Mouse (Mus musculus): Measurements from ENCODE around the gene Serpinb1c.
"Not testable (repeated sequence)": the region's sequence is repeated elsewhere in the genome, so short reads cannot be mapped to it uniquely, and the experiment has no call there.

The Serpinb1c gene

DNA sequence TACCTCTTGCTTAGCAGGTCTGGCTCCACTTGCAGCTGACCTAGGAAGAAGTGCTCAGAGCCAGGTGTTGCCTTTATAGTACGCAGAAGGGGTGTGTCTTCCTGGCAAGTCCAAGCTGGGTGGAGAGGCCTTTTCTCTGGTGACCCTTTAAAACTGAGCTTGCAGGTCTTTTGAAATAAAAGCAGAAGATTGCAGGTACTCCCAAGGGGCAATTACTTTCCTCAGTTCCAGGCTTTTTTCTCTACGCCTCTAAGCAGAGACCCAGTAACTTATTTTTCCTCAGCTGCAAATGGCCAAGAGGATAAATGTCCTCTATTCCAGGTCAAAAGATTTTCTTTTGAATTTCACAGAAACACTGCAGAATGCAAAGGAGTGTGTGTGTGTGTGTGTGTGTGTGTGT, at the start of gene Serpinb1c:
Gene Serpinb1c, minus strand, starts transcription at position 101 of the 400 bp plus-strand sequence.
- no peak for DNase-seq (ENCODE audit: low spot score in 2 of 2)

DNA sequence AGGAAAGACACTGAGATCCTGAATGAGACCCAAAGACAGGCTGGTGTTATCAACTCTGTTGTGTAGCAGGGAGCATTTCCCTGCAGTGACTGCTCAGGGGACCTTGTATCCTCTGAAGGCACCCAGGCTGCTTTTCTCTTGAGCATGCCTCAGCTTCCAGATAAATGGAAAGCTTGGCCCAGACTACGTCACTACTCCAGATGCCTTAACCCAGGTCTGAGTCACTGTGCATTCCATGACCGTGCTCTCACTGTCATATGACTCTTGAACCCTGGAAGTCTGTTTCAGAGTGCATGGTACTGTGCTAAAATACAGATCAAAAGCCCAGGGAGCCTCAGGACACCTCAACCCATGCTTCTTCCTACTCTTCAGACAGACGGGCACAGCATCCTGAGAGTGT, 41.2 kb upstream of the Serpinb1c start:
- not testable (repeated sequence) for DNase-seq (ENCODE audit: low spot score in 2 of 2)

DNA sequence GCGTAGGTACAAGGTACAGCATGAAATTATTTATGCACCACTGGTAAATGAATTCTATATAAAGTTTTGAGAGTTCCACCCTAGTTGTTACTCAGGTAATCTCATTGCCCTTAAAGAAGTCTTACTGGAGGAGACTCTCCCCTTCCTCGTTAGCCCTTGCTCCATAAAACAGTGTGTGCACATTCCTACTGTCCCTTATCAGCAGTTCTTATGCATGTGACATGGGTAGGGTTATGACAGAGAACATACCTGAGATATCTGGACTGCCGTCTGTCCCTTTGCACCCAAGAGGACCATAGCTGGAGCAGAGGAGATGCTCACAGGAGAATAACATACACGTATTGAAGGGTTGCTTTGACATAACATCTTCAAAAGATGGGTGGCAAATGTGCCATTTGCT, 40.3 kb upstream of the Serpinb1c start:
- not testable (repeated sequence) for DNase-seq (ENCODE audit: low spot score in 2 of 2)

DNA sequence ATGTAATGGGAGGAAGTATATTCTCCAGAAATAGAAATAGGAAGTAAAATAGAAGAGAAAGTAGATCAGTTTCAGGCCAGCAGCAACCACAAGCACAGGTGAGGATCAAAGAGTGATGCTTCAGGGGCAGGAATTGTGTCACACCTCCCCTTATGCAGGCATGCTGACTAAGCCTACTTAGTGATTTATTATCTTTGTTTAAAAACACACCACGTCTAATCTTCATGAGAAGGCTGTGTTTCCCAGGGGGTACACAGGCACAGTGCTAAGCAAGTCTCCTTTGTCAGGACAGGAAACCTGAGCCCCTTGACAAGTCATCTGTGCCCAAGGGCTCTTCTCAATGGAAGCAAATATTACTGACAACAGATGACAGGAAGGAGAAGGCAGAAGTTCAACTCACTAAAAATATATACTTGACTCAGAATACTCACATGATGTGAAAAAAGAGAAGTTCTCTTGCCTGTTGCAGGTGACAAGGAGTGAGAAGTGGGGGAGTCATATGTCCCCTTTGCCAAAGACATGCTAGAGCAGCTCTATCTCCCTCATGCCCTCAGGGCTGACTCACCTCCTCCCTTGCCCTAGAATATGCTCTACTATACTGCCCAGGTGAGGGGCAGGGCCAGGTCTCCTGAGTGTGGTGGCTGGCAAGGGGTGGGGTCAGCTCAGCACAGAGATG, 36.8 kb upstream of the Serpinb1c start:
- no peak for DNase-seq (ENCODE audit: low spot score in 2 of 2)

DNA sequence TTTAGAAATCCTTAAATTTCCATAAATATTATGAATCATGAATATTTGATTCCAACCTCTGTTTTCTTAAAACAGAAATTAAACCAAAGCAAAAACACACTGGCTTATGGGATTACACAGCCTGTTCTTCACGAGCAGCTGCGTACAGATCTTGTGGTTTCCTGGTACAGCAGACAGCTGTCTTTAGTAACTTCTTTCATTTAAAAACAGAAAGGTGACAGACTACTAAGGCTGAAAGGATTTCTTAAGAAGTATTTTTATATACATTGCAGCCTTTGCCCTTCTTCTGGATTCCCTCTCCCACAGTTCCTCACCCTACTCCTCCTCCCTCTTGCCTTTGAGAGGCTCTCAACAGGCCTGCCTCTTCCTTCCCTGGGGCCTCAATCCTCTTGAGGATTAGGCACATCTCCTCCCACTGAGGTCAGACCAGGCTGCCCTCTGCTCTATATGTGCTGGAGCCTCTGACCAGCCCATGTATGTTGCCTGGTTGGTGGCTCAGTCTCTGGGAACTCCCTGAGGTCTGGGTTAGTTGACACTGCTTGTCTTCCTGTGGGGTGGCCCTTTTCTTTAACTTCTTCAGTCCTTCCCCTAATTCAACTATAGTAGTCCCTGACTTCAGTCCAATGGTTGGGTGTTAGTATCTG, 31.2 kb upstream of the Serpinb1c start:
- no peak for DNase-seq (ENCODE audit: low spot score in 2 of 2)

DNA sequence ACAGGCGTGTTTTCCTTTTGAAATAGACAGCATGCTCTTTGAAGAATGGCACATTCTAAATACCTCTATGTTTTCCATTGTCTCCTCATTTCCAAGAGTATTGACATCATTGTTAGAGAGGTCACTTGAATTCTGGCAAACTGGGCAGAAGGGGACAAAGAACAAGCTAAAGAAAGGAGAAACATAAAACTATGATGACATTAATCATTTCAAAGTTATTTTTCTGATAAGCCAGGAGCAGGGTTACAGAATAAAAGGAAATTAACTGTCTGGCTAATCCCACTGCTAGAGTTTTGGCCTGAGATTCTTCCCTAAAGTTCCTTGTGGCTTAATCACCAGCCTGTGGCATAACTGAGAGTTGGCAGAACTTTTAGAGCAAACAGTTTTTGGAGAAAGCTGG, 29.2 kb upstream of the Serpinb1c start:
- DNase-seq (ENCODE audit: low spot score in 2 of 2) = no peak

DNA sequence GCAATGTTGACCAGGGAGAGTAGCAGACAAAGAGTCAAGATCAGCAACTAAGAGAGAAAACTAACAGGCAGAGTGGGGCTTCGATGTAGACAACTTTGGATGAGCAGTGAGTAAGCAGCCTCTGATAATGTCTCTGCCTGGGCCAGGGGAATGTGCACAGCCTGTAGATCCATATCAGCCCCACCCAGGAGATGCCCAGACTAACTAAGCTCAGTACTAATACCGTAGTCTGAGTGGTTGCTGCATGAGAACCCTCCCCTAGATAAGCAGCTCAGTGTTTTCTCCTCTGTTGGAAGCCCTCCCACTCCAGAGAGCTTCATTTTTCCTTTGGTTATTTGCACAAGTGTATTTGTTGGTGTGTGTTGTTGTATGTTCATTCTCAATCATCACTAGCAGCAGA, 28.6 kb upstream of the Serpinb1c start:
- DNase-seq (ENCODE audit: low spot score in 2 of 2) = no peak

DNA sequence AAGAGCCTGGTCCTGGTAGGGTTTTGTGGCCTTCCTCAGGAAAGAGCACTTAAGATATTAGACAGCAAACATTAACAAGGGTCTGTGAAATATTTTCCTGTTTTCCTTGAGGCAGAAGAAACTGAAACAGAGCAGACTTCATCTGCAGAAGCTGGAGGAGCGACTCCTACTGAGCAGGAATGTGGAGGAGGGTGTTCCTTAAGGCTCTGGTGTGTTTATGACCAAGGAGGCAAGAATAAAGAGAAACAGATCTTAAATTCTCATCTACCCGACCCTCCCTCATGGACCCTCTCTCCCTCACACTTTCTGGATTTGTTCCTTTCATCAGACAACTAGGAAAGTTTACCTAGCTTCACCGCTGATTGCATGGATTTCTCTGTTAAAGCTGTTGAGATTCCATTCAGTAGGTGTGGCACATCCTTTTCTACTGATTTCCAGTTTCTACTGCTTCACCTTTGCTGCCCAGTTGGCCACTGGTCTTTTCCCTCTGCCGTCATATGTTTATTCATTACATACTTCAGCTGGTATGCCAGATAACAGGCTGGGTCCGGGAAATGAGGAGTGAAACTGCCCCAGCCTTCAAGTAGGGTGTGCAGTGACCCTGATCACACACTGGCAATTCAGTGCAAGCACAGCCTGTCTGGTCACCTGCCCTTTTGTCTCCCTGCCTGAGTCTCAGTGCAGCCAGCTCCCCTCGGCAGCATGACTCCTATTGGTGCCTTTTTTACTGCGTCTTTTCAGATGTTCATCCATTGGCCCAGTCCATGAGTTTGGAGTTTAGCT, 26.8 kb upstream of the Serpinb1c start:
- no peak for DNase-seq (ENCODE audit: low spot score in 2 of 2)

DNA sequence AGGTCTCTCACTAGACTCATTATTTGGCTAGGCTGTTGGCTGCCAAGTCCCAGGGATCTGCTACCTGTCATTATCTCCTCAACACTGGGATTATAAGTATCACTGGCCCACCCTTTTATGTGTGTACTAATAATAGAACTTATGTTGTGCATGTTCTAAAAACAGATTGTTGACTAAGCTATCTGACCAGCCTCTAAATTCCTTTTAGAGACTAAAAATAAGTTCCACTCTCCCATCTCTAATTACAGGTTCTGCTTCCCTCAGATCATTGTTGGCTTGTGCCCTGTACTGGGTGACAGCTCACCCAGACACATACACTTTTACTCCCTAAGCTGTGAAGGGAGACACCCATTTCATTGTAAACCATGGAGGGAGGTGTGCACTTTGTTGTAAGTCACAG, 24.6 kb upstream of the Serpinb1c start:
- no peak for DNase-seq (ENCODE audit: low spot score in 2 of 2)

DNA sequence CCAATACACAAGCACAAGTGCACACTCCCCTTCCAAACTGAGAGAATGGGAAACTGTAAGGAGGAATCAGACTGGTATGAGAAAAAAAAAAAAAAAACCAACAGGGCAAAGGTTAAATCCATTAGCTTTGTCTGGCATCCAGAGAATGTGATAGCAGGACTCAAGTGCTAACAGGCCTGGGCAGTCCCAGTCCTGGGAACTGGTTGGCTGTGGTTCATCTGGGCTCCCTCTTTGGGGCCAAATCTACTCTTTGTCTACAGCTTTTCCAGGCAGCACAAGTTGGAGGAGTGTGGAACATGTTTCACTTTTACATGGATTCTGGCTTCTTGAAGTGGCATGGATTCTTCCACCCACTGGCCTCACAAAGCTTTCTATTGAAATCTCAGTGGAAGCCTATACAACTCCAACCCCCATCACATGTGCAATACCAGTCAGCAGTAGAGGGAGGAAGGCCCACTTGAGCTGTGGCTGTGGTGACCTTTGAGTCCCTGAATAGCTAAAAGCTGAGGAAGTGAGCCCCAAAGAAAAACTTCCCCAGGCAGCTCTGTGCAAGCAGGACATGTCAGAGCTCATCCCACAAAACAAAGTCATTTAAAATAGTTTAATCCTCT, 14.9 kb upstream of the Serpinb1c start:
- DNase-seq (ENCODE audit: low spot score in 2 of 2) = no peak

DNA sequence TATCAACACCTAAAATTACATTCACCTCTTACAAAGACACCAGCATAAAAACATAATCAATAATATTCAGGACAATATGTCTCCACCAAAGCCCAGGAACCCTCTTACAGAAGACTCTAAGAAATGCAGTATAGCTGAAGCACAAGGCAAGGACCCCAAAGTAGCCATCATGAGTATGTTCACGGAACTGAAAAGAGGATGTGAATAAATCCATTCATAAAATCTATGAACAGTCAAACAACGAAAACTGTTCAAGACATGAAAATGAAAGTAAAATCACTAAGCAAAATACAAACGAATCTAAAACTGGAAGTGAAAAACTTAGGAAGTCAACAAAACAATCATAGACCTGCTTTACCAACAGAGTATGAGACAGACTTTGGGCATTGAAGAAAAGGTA, 10.2 kb upstream of the Serpinb1c start:
- DNase-seq (ENCODE audit: low spot score in 2 of 2) = no peak

DNA sequence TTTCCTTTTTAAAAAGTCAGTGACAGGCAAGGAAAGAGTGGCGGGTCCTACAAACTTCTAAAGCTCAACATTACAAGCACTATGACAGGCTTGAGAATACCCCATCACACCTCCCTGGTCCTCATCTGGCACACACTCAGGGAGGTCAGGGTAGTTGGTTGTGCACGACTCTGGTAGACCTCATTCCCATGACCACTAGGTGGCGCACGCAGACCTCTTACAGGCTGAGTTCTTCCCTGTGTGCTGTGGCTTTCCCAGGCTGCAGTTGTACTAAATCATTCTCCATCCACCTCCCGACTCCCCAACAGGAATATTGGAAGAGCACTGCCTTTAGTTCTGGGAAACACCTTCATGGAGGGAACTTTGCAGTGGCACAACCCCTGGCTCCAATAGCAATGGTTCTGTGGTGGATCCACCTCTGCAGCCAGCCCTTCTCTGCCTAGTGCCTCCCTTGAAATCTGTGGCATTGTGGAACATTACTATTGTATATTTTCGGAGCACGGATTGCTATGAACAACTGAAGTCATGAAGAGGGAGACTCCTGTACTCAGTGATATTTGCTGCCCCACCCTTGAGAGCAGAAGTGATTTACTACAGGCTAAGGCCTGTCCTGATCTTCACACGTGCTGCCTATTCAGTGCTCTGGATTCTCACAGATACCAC, 5.3 kb upstream of the Serpinb1c start:
- peak; percentile 90 to 93 for DNase-seq (ENCODE audit: low spot score in 2 of 2)

DNA sequence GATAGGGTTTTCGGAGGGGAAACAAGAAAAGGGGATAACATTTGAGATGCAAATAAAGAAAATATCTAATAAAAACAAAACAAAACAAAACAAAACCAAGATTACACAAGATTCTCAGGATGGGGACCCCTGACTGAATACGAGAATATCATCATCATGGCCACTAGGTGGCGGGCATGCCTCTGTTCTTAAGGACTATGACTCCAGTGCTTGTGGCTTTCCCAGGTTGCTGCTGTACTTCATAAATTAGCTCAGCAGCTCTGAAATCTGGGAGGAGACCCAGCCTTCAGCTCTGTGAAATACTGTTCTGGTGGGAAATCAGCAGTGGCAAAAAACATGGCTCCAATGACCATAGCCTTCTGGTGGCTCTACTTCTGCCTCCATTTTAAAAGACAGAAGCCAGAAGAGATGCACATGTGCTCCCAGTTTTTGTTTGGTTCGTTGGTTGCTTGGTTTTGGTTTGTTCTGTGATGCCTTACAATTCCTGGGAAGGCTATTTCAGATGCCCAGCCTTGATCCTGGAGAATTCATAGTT, 4.5 kb upstream of the Serpinb1c start:
- peak; percentile 55 to 73 for DNase-seq (ENCODE audit: low spot score in 2 of 2)

DNA sequence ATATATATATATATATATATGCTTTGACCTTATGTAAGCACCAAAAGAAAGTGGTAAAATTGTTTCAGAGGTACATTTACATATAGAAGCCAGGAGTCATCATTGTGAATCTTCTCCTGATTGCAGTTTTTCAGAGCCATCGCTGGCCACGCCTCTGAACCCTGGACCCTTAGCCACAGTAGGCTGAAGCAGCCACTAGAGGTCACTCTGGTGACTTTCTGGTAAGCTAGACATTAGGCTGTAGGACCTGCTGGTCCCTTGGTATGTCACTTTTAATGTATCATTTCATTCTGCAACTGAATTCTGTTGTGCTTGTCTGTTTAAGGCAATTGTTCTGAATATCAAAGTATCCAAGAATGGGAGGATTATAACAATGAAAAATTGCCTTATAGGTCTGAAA, 2.6 kb upstream of the Serpinb1c start:
- DNase-seq (ENCODE audit: low spot score in 2 of 2) = peak; percentile 10 to 41

DNA sequence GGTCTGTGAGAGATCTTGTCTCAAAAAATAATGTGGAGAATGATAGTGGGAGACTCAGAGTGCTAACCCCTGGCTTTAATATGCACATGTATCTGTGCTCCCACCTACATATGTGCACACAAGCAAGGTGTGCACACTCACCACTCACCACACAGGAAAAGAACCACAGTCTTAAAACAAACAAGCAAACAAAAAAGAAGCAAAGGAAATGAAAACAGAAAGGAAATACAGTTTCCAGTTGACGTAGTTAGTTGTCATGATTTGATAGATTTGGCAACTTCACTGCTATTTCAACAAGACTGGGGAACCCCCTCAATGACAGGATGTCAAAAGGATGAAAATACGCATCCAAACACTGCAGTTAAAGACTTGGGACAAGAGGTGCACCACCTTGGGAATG, 1.1 kb upstream of the Serpinb1c start:
- DNase-seq (ENCODE audit: low spot score in 2 of 2) = not testable (repeated sequence)

DNA sequence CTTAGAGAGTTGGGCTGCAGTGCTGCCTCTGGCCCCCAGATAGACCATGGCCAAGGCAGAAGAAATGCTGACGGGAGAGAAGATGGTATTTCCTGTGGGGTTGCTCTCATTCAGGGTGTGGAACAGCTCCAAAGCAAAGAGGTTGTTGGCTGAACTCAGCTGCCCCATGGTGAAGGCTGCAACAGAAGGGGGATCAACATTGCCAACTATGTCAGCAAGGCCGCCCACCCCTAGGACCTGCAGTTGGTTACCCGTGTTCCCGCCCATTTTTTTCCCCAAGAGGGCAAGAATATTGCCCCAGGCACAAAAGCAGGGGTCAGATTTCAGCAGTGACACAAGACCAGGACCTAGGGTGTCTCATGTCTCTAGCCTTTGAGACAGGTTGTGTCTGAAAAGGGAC, 1.1 kb downstream of the Serpinb1c start:
- DNase-seq (ENCODE audit: low spot score in 2 of 2) = no peak

DNA sequence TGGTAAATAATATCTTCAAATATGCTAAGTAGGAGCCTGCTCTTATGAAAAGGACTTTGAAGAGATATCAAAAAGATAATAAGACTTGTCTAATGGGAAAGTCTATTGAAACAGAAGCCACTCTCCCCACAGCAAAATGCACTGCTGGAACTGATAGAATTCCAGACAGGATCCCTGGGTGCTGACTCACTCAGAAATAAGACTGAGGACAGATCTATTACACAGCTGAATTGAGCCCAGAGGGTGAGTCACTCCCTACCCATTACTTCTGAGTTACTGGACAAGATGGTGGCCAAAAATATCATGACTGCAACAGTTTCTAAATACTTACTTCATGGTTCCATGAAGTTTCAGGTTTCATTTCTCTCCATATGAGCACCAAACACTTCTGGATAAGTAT, 13.3 kb downstream of the Serpinb1c start:
- DNase-seq (ENCODE audit: low spot score in 2 of 2) = no peak

DNA sequence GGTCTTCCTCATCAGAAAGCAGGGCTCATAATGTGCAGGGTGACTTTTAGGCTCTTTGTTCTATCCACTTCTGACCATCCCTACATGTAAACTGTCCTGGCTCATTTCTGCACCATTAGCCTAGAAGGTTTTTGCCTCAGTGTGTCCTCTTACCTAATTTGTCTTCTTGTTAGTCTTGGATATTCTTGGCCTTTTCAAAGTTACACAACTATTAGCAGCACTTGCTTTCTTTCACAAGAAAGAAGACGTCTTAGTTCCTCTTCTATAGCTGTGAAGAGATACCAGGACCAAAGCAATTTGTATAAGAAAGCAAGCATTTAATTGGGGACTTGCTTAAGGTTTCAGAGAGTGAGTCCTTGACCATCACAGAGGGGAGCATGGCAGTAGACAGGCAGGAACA, 24.1 kb downstream of the Serpinb1c start:
- no peak for DNase-seq (ENCODE audit: low spot score in 2 of 2)

DNA sequence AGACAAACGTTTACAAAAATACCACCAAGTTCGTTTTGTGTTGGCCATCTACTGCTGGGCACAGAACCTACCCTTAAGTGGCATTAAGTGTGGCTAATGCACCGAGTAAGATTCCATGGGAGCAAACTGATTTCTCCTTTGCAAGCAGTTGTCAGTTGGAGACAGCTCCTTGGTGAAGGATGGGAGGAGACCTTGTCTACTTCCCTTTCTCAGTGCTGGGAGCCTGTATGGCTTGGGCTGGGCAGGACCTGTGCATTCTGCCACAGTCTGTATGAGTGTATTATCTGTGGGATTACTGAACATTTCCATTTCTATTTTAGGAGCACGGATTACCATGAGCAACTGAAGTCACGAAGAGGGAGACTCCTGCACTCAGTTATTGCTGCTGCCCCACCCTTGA, 29.2 kb downstream of the Serpinb1c start:
- DNase-seq (ENCODE audit: low spot score in 2 of 2) = no peak

DNA sequence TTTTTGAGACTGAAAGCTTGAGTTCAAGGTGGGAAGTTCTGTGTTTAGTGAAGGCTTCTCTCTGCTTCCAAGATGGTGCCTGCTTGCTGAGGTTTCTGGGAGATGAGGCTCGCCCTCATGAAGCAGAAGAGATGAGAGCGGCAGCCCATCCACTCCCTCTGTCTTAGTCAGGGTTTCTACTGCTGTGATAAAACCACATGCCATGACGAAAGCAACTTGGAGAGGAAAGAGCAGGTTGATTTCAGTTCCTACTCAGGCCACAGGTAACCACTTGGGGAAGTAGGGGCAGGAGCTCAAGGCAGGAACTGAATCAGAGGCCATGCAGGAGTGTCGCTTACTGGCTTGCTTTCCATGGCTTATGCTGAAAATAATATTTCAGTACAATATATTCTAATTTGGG, 29.8 kb downstream of the Serpinb1c start:
- not testable (repeated sequence) for DNase-seq (ENCODE audit: low spot score in 2 of 2)

DNA sequence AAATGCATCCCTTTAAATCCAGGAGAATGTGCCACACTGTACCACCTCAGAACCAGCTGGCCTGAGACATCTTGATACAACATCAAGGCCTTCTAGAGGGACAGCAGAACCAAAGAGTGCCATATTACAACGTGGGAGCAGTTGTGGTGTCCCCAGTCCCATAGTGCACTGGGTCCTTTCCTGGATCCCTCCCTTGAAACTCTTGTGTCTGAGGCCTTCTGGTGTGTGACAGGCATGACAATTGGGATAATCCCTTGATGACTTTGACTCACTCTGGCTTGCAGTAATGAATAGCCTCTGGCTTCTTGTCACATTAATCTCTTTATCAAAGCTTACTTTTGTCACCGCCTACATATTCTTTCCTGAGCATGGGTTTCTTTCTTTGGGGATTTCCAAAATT, 31.0 kb downstream of the Serpinb1c start:
- no peak for DNase-seq (ENCODE audit: low spot score in 2 of 2)

DNA sequence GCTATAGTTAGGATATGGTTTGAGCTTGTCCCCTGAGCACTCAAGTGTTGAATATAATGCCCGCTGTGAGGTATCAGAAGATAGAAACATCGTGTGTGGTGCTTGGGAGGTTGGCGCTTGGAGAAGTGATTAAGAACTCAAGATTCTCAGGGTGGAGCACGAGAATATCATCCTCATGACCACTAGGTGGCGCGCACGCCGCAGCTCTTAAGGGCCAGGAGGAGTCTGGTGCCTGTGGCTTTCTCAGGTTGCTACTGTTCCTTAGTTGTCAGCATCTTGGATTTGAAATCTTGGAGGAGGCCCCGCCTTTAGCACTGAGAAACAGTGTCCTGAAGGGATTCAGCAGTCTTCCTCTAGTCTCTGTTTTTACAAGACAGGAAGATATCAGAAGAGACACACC, 31.5 kb downstream of the Serpinb1c start:
- DNase-seq (ENCODE audit: low spot score in 2 of 2) = peak; percentile 73 to 80

Data from frontal cortex, postnatal 36 days (tissue).